Mouse (Mus musculus): ENCODE data around the gene Olfr547. TPM values are rescaled to one million over a fixed set of nuclear protein-coding genes. Genes with fewer than 3 reads are reported as not detected.
A peak's percentile ranks its signal among the peaks of the same experiment; 100 is the strongest.
"Not testable (repeated sequence)": the region's sequence is repeated elsewhere in the genome, so short reads cannot be mapped to it uniquely, and the experiment has no call there.

The Olfr547 gene
- total RNA-seq (2015; ENCODE audit: low replicate concordance) (not detected in 2 replicates), total RNA-seq (2017; ENCODE audit: low replicate concordance) (not detected in 2 replicates)

GRCm38 (mm10) chr7:102534449-102534848 is at the start of gene Olfr547:
TSS of gene Olfr547 (plus strand) at chr7:102534749.
- no peak for ATAC-seq (replicated peaks; ENCODE audit: low FRiP score, poor library complexity, severe bottlenecking)

GRCm38 (mm10) chr7:102484766-102485165 is 49.8 kb upstream of the Olfr547 start:
- not testable (repeated sequence) for ATAC-seq (replicated peaks; ENCODE audit: low FRiP score, poor library complexity, severe bottlenecking)

- no peak for ATAC-seq (replicated peaks; ENCODE audit: low FRiP score, poor library complexity, severe bottlenecking)
Measured at GRCm38 (mm10) chr7:102486105-102486504, 48.4 kb upstream of the Olfr547 start.

DNA sequence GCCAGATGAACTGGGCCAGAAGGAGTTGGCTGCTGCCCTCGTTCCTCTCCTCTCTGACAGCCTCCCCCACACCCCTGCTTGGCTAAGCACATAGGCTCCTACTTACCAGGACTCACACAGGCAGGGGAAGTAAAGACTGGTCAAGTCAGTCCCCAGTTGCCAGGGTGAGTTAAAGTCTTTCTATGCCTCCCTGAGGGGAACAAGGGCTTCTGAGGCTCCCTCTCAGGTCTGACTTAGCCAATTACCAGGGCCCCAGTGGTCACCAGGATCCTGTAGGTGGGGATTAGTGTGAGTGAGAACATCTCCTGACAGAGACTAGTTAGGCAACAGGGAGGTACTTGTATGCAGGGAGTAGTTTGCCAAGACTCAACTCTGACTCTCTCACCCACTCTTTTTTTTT is 46.4 kb upstream of the Olfr547 start, which contains the start of gene Olfr544:
Olfr544 (minus strand) TSS at position 153 of the 400 bp plus-strand sequence.
- ATAC-seq (replicated peaks; ENCODE audit: low FRiP score, poor library complexity, severe bottlenecking), result no peak

- peak; percentile 46 for ATAC-seq (replicated peaks; ENCODE audit: low FRiP score, poor library complexity, severe bottlenecking)
Measured at GRCm38 (mm10) chr7:102494416-102494815, 40.1 kb upstream of the Olfr547 start.

DNA sequence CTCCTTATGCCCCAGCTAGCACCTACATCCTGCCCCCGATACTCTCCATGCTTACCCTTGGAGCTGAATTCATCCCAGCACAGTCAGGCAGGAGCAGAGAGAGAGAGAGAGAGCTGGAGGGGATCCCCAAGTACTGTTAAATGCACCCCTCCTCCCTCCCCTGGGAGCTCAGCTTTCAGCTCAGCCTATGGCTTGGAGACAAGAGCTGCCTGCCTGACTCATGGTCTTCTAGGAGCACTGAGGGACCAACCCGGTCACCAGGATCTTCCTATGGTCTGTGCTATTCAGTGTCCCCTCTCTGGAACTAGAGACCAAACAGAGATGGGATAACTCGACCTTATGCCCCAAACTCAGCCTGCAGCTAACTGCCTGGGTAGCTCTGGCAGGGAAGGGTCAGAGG is 35.1 kb upstream of the Olfr547 start, which contains the start of gene Olfr545:
Olfr545 (minus strand) TSS at position 101 of the 400 bp plus-strand sequence.
- ATAC-seq (replicated peaks; ENCODE audit: low FRiP score, poor library complexity, severe bottlenecking), result no peak

GRCm38 (mm10) chr7:102501986-102502385 is 32.6 kb upstream of the Olfr547 start:
- ATAC-seq (replicated peaks; ENCODE audit: low FRiP score, poor library complexity, severe bottlenecking), result no peak

- peak; percentile 80 for ATAC-seq (replicated peaks; ENCODE audit: low FRiP score, poor library complexity, severe bottlenecking)
Measured at GRCm38 (mm10) chr7:102506848-102507247, 27.7 kb upstream of the Olfr547 start.

- ATAC-seq (replicated peaks; ENCODE audit: low FRiP score, poor library complexity, severe bottlenecking), result no peak
Measured at GRCm38 (mm10) chr7:102508066-102508465, 26.5 kb upstream of the Olfr547 start.

DNA sequence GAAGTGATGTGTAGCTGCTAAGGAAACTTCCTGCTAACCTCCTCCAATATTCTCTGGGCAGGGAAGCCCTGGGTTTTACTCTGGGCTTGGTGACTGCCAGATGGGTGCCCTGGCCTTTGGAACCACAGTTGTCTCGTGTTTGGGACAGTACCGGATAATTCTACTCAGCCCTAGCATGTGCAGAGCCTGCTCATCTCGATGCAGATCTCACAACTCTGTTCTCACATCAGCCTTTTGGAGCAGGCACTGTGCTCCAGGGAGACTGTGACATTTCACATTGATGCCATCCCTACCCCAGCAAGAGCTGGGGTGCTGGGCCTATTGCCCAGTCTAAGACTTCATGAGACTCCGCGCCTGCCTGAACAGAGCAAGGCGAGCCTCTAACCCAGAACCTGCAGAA is 25.9 kb upstream of the Olfr547 start:
- ATAC-seq (replicated peaks; ENCODE audit: low FRiP score, poor library complexity, severe bottlenecking), result no peak

- no peak for ATAC-seq (replicated peaks; ENCODE audit: low FRiP score, poor library complexity, severe bottlenecking)
Measured at GRCm38 (mm10) chr7:102509726-102510125, 24.8 kb upstream of the Olfr547 start.

- ATAC-seq (replicated peaks; ENCODE audit: low FRiP score, poor library complexity, severe bottlenecking), result no peak
Measured at GRCm38 (mm10) chr7:102511927-102512326, 22.6 kb upstream of the Olfr547 start.

DNA sequence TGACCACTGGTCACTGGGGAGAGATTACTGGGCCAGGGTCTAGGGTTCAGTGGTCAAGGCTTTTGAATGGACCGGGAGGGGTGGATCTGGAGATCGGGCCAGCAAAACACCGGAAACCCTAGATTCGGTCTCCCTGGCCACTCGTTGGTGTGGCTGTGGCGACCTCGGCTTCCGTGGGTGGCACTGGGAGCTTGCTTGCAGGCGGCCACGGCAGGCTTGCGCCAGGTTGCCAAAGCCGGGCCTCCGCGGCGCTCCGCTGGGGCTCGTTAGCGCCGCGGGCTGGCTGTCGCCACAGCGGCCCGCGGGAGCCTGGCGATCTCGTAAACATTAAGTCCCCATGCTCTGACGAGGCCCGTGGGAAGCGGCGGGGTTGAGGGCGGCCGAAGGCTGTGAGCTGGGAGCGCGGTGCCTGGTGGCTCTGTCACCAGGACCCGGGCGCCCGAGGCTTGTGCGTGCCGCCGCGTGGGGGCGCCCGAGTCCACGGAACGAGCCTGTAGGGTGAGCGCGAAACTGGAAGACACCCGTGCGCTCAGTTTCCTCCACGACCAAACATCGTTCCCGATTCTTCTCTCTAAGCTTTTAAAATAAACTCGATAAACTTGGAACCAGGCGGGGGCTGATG is 21.6 kb upstream of the Olfr547 start:
- ATAC-seq (replicated peaks; ENCODE audit: low FRiP score, poor library complexity, severe bottlenecking), result peak; percentile 58; the same call in 1 of the 2 replicates

DNA sequence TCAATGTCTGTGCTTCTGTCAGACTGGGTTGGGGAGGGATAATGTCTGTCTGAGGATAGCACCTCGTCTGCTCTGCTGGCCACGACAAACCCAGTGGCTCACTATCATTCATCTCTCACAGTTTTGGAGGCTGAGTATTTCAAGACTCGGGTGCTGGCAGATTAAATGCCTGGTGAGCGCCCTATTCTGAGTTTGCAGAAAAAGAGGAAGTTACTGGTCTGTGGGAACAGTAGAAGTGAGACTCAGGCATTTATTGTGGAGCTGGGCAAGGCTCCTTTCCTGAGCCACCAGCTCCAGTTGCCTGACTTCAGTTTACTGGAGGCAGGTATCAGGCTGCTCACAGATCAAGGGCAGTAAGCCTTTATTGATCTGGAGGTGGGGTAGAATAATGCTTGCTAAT is 20.4 kb upstream of the Olfr547 start:
- no peak for ATAC-seq (replicated peaks; ENCODE audit: low FRiP score, poor library complexity, severe bottlenecking)

- ATAC-seq (replicated peaks; ENCODE audit: low FRiP score, poor library complexity, severe bottlenecking), result no peak
Measured at GRCm38 (mm10) chr7:102516261-102517050, 18.1 kb upstream of the Olfr547 start.

GRCm38 (mm10) chr7:102517051-102517335 is 17.6 kb upstream of the Olfr547 start:
- ATAC-seq (replicated peaks; ENCODE audit: low FRiP score, poor library complexity, severe bottlenecking), result no peak

- no peak for ATAC-seq (replicated peaks; ENCODE audit: low FRiP score, poor library complexity, severe bottlenecking)
Measured at GRCm38 (mm10) chr7:102529052-102529451, 5.5 kb upstream of the Olfr547 start.

GRCm38 (mm10) chr7:102540596-102540995 is 6.0 kb downstream of the Olfr547 start, which contains the start of gene Olfr548-ps1:
TSS of gene Olfr548-ps1 (plus strand) at chr7:102540896.
- ATAC-seq (replicated peaks; ENCODE audit: low FRiP score, poor library complexity, severe bottlenecking), result no peak

GRCm38 (mm10) chr7:102541251-102541650 is 6.7 kb downstream of the Olfr547 start:
- ATAC-seq (replicated peaks; ENCODE audit: low FRiP score, poor library complexity, severe bottlenecking), result no peak

DNA sequence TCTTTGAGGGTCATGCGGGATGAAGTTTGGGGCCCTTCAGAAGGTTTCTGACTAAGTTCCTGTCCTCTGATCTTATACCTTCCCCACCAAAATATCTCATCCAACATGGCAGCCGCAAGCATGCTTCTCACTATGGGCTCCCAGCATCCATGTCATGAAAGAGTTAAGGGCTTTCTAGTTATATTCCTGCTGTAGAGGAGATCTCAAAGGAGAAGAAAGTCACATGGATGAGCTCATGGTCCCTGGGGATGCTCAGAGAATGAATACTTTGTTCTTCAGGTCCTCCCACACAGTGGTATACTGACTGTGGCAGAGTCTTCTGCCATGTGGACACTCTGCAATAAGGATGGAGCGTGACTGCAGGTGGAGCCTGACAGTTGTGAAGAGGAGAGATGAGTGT is 15.0 kb downstream of the Olfr547 start, which contains the start of gene Olfr549:
Olfr549 (plus strand) TSS at position 301 of the 400 bp plus-strand sequence.
- no peak for ATAC-seq (replicated peaks; ENCODE audit: low FRiP score, poor library complexity, severe bottlenecking)

DNA sequence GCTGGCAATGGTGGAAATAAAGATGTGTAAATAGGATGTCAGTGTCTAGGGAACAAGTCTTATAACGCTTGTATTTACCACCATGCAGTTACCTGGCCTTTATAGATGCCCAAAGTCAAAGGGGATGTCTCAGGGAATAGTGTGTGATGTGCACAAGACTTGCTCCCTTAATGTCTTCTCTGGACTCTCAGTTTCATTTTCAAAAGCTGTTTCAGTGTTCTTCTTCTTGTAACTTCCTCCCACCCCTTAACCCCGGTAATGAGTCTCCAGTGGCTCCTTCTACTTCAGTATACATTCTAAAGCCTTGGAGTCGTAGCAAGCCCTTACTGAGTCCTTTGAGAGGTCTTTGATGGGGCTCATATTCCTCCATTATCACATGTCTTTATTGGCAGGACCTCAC is 18.7 kb downstream of the Olfr547 start:
- ATAC-seq (replicated peaks; ENCODE audit: low FRiP score, poor library complexity, severe bottlenecking), result no peak

All from erythroblast, adult 5-6 weeks (primary cell).